Mouse (Mus musculus) gastrocnemius, postnatal 36 days (tissue): ENCODE data around the gene Dnajc2. TPM values are rescaled to one million over a fixed set of nuclear protein-coding genes. Genes with fewer than 3 reads are reported as not detected.

Source experiments
- DNase-seq, 2 experiments: peaks; one replicate each; pipeline ENCODE4 v3.0.0; 2022
- intact Hi-C: fragments of 180-260 bp; cut with DNase I; formaldehyde crosslinking; loops from one replicate; pipeline ENCODE4 v1.15.1; 2025
- long read RNA-seq, 2 experiments: library from polyadenylated mRNA; stranded (forward); transcript quantifications; one replicate each; pipeline ENCODE4 v2.0.0; 2021
- total RNA-seq, 2 experiments: library from RNA; stranded (reverse); gene quantifications; 2 replicates each; pipeline ENCODE4 v1.2.3; 2021

Gene Dnajc2
- total RNA-seq, result 10 to 100 TPM; 17.7 to 21.2 TPM
- long read RNA-seq, experiment 1, transcript Dnajc2-201 (17 exons, 2,133 nt), result major isoform, 18 of 20 reads
- long read RNA-seq, experiment 1, partial matches to known transcripts, result 2 of 20 reads
- long read RNA-seq, experiment 1, other reads (novel, unspliced or antisense), result 0 of 20 reads
- long read RNA-seq, experiment 2, transcript Dnajc2-201 (17 exons, 2,133 nt), result major isoform, 19 of 28 reads
- long read RNA-seq, experiment 2, partial matches to known transcripts, result 4 of 28 reads
- long read RNA-seq, experiment 2, other reads (novel, unspliced or antisense), result 2 of 28 reads

DNA sequence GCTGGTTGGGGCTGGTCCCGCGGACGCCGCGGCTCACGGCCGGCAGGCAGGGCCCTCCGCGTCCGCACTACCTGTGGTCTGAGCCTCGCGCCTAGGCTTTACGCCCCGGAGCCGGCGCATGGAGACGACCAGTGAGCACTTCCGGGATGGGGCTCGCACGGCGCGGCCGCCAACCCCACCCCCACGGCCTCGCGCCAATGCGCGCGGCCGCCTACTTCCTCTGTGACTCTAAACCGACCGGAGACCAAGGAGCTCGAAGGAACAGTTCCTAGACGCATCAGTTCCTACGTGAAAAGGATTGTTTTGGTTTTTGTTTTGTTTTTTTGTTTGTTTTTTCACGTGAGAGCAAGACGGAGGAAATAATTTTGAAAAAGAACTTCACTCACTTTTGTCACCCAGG, at the start of gene Dnajc2, which contains the start of gene Psmc2:
Gene Dnajc2, minus strand, starts transcription at position 199 of the 400 bp plus-strand sequence.
Gene Psmc2, plus strand, starts transcription at position 231 of the 400 bp plus-strand sequence.
- peak; percentile 86 to 87 for DNase-seq
- intact Hi-C loops, result no loop called here

DNA sequence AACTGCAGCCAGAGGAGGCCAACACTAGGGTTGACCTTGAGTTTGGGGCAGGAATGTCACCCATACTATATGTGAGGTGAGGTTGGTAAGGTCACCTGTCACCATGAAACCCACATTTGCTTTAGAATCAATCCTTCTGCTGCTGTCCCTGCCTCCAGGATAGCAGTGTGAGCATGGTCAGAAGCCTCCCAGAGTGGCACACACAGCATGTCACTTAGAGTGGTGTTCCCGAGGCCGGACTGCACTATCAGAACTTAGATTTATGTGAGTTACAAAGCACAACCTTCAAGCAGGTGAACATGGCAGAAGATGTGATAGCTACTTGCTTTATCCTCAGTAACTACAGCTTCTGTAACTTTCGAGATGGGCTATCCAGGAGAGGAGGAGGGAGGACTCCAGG, 46.7 kb upstream of the Dnajc2 start:
- no peak for DNase-seq
- intact Hi-C loops, result no loop called here

DNA sequence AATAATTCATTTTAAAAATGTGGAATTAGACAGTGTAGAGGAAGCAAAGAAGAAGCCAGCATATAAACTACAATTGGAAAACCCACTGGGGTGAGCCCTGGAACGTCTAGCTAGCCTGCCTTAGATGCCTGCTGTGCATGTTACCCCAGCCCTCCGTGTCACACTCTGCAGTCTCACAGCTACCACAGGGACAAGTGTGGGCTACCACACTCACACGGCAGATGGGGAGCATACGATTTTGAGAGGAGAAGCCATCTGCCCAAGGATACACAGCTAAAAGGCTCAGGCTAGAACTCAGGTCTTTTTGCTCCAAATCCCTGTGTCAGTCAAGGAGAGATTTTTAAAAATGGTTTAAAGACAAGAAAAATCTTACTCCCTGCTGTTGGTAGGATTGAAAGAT, 43.8 kb upstream of the Dnajc2 start:
- DNase-seq, result no peak
- intact Hi-C loops, result no loop called here

- DNase-seq, result no peak
- intact Hi-C loops, result no loop called here
These were observed 42.6 kb upstream of the Dnajc2 start for GRCm38 (mm10) chr5:21827643-21828042.

- DNase-seq, result no peak
- intact Hi-C loops, result no loop called here
These were observed 41.3 kb upstream of the Dnajc2 start for GRCm38 (mm10) chr5:21826370-21826769.

DNA sequence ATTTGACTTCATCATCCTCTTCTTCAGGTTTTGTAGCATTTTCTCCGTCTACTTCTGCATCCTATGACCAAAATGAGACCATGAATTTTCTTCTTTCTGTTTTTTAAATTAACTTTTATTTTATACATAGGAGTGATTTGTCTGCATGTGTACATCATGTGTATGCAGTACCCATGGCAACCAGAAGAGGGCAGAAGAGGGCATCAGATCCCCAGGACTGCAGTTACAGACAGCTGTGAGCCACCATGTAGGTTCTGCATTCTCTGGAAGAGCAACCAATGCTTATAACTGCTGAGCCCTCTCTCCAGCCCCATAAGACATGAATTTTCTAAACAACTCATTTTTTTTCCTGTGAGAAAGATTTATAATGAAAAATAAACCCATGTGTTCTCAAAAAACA, 28.9 kb upstream of the Dnajc2 start:
- DNase-seq, result no peak
- intact Hi-C loops, result no loop called here

- intact Hi-C loops, result no loop called here
- DNase-seq, result no peak
These were observed 25.9 kb upstream of the Dnajc2 start for GRCm38 (mm10) chr5:21810924-21811323.

GRCm38 (mm10) chr5:21804837-21805236, 19.8 kb upstream of the Dnajc2 start:
- no peak for DNase-seq
- intact Hi-C loops, result no loop called here

GRCm38 (mm10) chr5:21803691-21804188, 18.7 kb upstream of the Dnajc2 start:
- intact Hi-C loops, result no loop called here
- no peak for DNase-seq

- DNase-seq, result no peak
- intact Hi-C loops, result no loop called here
These were observed 17.9 kb upstream of the Dnajc2 start for GRCm38 (mm10) chr5:21802907-21803306.

DNA sequence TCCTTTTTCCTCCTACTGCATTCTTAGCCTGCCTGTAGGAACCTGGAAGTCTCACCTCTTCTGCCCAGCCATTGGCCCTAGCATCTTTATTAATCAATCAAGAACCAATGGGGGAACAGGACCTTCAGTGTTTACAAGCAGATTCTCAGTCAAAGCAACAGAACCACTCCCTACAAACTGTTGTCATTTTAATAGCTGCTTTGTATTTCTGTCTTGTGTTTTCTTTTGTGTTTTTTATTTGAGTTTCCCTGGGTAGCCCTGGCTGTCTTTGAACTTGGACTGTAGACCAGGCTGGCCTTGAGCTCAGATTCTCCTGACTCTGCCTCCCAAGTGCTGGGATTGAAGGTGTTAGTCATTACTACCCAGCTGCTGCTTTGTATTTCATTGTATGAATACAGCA, 7.1 kb upstream of the Dnajc2 start:
- DNase-seq, result no peak
- intact Hi-C loops, result no loop called here

GRCm38 (mm10) chr5:21789061-21789460, 4.0 kb upstream of the Dnajc2 start:
- intact Hi-C loops, result no loop called here
- no peak for DNase-seq

- intact Hi-C loops, result no loop called here
- DNase-seq, result no peak
These were observed 2.4 kb upstream of the Dnajc2 start for GRCm38 (mm10) chr5:21787186-21788105.

GRCm38 (mm10) chr5:21786258-21787185, 1.5 kb upstream of the Dnajc2 start:
- DNase-seq, result peak; percentile 88
- intact Hi-C loops, result no loop called here

GRCm38 (mm10) chr5:21785776-21786175, 725 bp upstream of the Dnajc2 start:
- intact Hi-C loops, result no loop called here

DNA sequence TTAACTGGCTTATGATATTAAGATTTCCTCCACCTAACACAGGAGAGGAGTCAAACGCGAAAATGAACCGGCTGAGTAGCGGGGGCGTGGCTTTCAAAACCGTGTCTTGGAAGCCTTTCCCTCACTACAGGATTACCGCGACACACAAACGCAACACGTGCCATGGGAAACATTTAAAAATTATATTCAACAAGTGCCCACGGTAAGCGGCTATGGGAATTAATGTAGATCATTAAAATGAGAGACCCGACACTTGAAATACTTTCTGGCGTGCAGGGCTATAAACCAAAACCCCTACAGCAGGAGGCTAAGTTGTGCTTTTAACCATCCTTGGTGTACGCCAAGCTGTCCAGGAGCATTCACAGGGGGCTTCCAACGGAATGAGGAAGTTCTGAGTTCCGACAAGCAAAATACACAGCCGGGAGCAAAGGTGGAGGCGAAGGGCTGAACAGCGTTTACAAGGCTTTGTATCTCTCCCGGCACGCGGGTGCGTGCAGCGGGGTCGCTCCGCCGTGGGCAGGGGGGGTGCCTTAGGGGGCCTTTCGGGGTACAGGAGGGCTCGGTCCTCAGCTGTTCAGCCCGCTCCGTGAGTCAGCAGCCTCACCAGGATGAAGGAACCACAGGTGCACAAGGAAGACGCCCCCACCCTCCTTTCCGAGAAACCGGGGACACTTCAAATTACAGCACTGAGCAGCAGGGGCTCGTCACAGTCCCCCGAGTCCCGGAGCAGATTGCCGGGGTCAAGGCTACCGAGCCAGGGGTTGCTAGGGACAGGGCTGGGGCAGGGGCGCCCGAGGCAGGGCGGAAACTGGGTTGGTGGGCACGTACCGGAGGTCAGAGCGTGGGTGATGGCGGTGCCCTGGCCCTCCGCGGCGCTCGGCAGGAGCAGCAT, 644 bp downstream of the Dnajc2 start:
- DNase-seq, result no peak
- intact Hi-C loops, result loop anchor here (5.0 kb wide), 1 partner anchor 42 kb away; no protein-coding TSS in a partner anchor

More at GRCm38 (mm10) chr5:21785776-21786175, 725 bp upstream of the Dnajc2 start:
- no peak for DNase-seq

DNA sequence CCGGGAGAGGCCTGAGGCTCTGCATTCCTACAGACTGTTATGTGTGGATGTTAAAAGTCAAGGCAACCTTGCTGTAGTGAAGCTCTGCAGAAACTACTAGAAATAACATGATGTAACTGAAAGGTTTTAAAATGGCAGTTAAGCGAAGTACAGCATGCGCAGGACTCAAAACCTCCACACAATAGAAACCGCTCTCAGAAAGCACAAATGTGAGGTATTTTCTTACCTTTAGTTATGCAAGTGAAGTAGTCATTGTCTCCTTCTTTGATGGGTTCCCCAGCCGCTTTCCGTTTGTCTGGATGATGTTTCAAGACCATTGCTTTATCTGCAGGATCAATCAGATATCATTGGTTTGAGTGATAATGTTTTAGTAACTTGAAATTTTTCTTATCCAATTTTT, 8.6 kb downstream of the Dnajc2 start:
- intact Hi-C loops, result no loop called here
- no peak for DNase-seq

GRCm38 (mm10) chr5:21769841-21770240, 15.2 kb downstream of the Dnajc2 start:
- intact Hi-C loops, result no loop called here
- DNase-seq, result no peak

DNA sequence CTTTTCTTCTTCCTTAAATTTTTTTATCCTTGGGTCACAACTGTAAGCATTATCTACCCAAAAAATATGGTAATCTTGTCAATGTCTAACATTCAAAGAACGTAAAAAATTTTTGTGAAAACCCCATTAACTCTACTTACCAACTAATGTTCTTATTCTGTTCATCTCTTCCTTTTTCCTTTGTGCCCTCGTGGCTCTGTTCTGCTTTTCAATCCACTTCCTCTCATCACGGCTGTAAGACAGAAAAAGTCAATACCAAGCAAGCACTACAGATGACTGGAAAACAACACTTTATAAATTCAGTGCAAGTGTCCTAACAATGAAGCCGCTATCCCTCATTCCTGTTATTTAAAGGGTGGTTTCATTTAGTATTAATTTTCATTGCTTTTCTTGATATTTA, 16.5 kb downstream of the Dnajc2 start:
- intact Hi-C loops, result no loop called here

More for the DNA sequence above, 16.5 kb downstream of the Dnajc2 start:
- DNase-seq, result no peak
